Comparison of ENCODE assay signal across 8 mouse cellular contexts in genomic region chr19:47731071-47731881, GRCm38 (mm10). TPM values are rescaled to one million over a fixed set of nuclear protein-coding genes. Genes with fewer than 3 reads are reported as not detected.
DNase-seq lines count a peak whose midpoint lies in the region; ATAC-seq lines count a peak whose summit lies in the region.

Gene Sfr1 (plus strand): TSS chr19:47731682.

- peak within 1 kb of the TSS; percentile 68 for H3K4me2 ChIP-seq in intestine, embryonic 14.5 days (ENCODE audit: low read length)

- peak within 1 kb of the TSS; percentile 78 for H3K9ac ChIP-seq in intestine, embryonic 14.5 days (ENCODE audit: low read length)

- ATAC-seq in intestine, embryonic 14.5 days (replicated peaks; ENCODE audit: low FRiP score, low TSS enrichment, low read depth) = peak; percentile 95

- intact Hi-C loops in left cerebral cortex, postnatal 14 days (cut with DNase I) = loop anchor here (2.0 to 5.0 kb wide), 2 partner anchors 150 to 224 kb away; no protein-coding TSS in a partner anchor

- H3K27me3 ChIP-seq in intestine, embryonic 14.5 days (replicated peaks; ENCODE audit: control insufficient read depth, insufficient read depth, low read length) = no peaks in the 10 kb centered on the region

- H3K36me3 ChIP-seq in intestine, embryonic 14.5 days (ENCODE audit: control insufficient read depth, insufficient read depth, low read length) = peaks cover 38% of the 10 kb centered on the region

- H3K4me1 ChIP-seq in intestine, embryonic 14.5 days (replicated peaks; ENCODE audit: control insufficient read depth, insufficient read depth, low read length) = peaks cover 14% of the 10 kb centered on the region

- H3K9me3 ChIP-seq in intestine, embryonic 14.5 days (ENCODE audit: control insufficient read depth, low read length) = no peaks in the 10 kb centered on the region

- WGBS in intestine, embryonic 14.5 days = 1% methylated on average over 70 of the region's 72 CpGs

- H3K27ac ChIP-seq in intestine, embryonic 14.5 days (ENCODE audit: low read depth) = peak within 1 kb of the TSS; percentile 99

- peak; percentile 99 for DNase-seq in adrenal gland, adult 18-20 months (ENCODE audit: low spot score in 2 of 2)
- peak; percentile 99 for DNase-seq in embryo, embryonic 11 days
- peak; percentile 99 for DNase-seq in gastrocnemius, postnatal 25 days
- peak; percentile 97 for DNase-seq in intestine, embryonic 14.5 days (ENCODE audit: low spot score)
- peak; percentile 99 for DNase-seq in left cerebral cortex, postnatal 14 days (ENCODE audit: low spot score in 2 of 2)
- peak; percentile 98 for DNase-seq in mesoderm, embryonic 11.5 days (ENCODE audit: low read depth, low spot score)
- peak; percentile 99 for DNase-seq in right cerebral cortex, postnatal 36 days (ENCODE audit: low spot score in 2 of 2)
- DNase-seq in yolk sac, embryonic 10.5 days (ENCODE audit: low spot score) = peak; percentile 97

- H3K4me3 ChIP-seq in intestine, embryonic 14.5 days (ENCODE audit: low read depth, low read length) = peak within 1 kb of the TSS; percentile 53

RNA-seq across cellular contexts. Expression of gene Sfr1, which starts in this region (rescaled TPM):
- total RNA-seq in adrenal gland, adult 18-20 months (2021) = 10 to 100 TPM; 66.8 to 84.5 TPM
- total RNA-seq in gastrocnemius, postnatal 25 days (2021) = 10 to 100 TPM; 73.9 to 74.9 TPM
- polyA plus RNA-seq in intestine, embryonic 14.5 days (2014; fragmentation: Nextera tagmentation; extraction: Ambion mirVana) = 274 and 292 TPM in 2 replicates
- 100 to 1,000 TPM in 1 of 2 experiments, 10 to 100 TPM in 1; 97.9 to 102 TPM for total RNA-seq in left cerebral cortex, postnatal 14 days (2021)

Comparison
In these comparisons a context has a peak if more than half of its experiments do, and no peak if none do; other contexts are left out.
1. Peak in every context shown above with its lines: DNase-seq, ATAC-seq, H3K4me3 ChIP-seq and H3K27ac ChIP-seq.